In the genomic region with DNA sequence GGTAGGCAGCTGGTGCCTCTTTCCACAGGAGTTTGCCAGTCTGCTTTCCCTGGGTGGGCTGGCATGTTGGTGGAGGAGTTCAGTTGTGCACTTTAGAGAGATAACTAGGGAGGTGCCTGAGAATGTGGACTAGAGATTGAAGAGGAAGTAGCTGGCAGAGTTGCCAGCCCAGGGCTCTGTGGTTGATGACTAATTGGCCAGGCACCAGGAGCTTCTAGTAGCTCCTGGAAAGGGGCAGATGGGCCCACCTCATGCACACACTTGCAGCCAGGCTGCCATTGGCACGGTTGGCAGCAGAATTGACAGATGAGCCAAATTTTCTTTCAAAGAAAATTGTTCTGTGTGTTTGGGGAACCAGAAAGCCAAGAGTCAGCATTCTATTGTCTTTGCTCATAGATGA, we compare ENCODE assay signal across 9 mouse cellular contexts.
DNase-seq lines count a peak whose midpoint lies in the region; ATAC-seq and TF ChIP-seq lines count a peak whose summit lies in the region.
"Had no signal": no experiment of that assay in that cellular context is flagged by ENCODE, and none has a peak within 500 bp of the region (broad histone marks: within the 10 kb centered on the region; RNA-seq: fewer than 3 reads in every experiment).

No protein-coding gene starts in this region.

- H3K4me2 ChIP-seq in hindbrain, embryonic 14.5 days (replicated peaks), result no peak overlapping the region
- H3K4me2 ChIP-seq in hindbrain, embryonic 13.5 days, result no peak overlapping the region
- H3K4me2 ChIP-seq in liver, embryonic 15.5 days, result no peak overlapping the region
- H3K4me2 ChIP-seq in kidney, embryonic 14.5 days (replicated peaks; ENCODE audit: low read depth, low read length), result no peak overlapping the region
- H3K4me2 ChIP-seq: heart, embryonic 13.5 days had no signal

- peak; percentile 64; the same call in 1 of the 2 replicates for ATAC-seq in hindbrain, embryonic 14.5 days (ENCODE audit: low FRiP score)
- ATAC-seq in hindbrain, embryonic 13.5 days (ENCODE audit: low FRiP score), result no peak
- peak; percentile 51 for ATAC-seq in CD4-positive, CD25-positive, alpha-beta regulatory T cell, adult 4 months
- peak; percentile 52 for ATAC-seq in liver, embryonic 15.5 days (ENCODE audit: insufficient read depth)
- no peak for ATAC-seq in kidney, embryonic 14.5 days (ENCODE audit: low FRiP score, low TSS enrichment)

- no peak overlapping the region for H3K4me3 ChIP-seq in hindbrain, embryonic 14.5 days (replicated peaks; ENCODE audit: low read length)
- no peak overlapping the region for H3K4me3 ChIP-seq in hindbrain, embryonic 13.5 days
- no peak overlapping the region for H3K4me3 ChIP-seq in cerebellum, adult 2 months (replicated peaks; ENCODE audit: insufficient read depth, low read depth, low read length)
- H3K4me3 ChIP-seq in liver, embryonic 15.5 days (replicated peaks), result no peak overlapping the region
- H3K4me3 ChIP-seq in kidney, embryonic 14.5 days (ENCODE audit: low read length), result no peak overlapping the region
- H3K4me3 ChIP-seq: heart, embryonic 13.5 days had no signal

- TF ChIP-seq CTCF in cerebellum, adult 2 months (IDR thresholded peaks at IDR 0.05; ENCODE audit: borderline replicate concordance, insufficient read depth, low read depth, low read length), result no peak

- no peak overlapping the region for H3K9ac ChIP-seq in hindbrain, embryonic 14.5 days
- no peak overlapping the region for H3K9ac ChIP-seq in hindbrain, embryonic 13.5 days
- H3K9ac ChIP-seq in liver, embryonic 15.5 days, result no peak overlapping the region
- no peak overlapping the region for H3K9ac ChIP-seq in kidney, embryonic 14.5 days (ENCODE audit: low read depth, low read length)
- H3K9ac ChIP-seq: heart, embryonic 13.5 days had no signal

- no peaks in the 10 kb centered on the region for H3K36me3 ChIP-seq in hindbrain, embryonic 14.5 days (replicated peaks; ENCODE audit: control insufficient read depth, insufficient read depth)
- H3K36me3 ChIP-seq in hindbrain, embryonic 13.5 days, result no peaks in the 10 kb centered on the region
- no peaks in the 10 kb centered on the region for H3K36me3 ChIP-seq in liver, embryonic 15.5 days (replicated peaks)
- H3K36me3 ChIP-seq in kidney, embryonic 14.5 days (ENCODE audit: control insufficient read depth, insufficient read depth, low read length), result no peaks in the 10 kb centered on the region
- H3K36me3 ChIP-seq: heart, embryonic 13.5 days had no signal

- H3K4me1 ChIP-seq in hindbrain, embryonic 14.5 days (replicated peaks; ENCODE audit: control insufficient read depth, insufficient read depth, low read length), result no peaks in the 10 kb centered on the region
- H3K4me1 ChIP-seq in hindbrain, embryonic 13.5 days (replicated peaks), result no peaks in the 10 kb centered on the region
- H3K4me1 ChIP-seq in cerebellum, adult 2 months (ENCODE audit: control insufficient read depth, insufficient read depth, low read length), result no peaks in the 10 kb centered on the region
- 0 out of 2 replicates have a peak, but pooled peaks cover 6% of the 10 kb centered on the region for H3K4me1 ChIP-seq in liver, embryonic 15.5 days (replicated peaks)
- no peaks in the 10 kb centered on the region for H3K4me1 ChIP-seq in kidney, embryonic 14.5 days (ENCODE audit: control insufficient read depth, insufficient read depth, low read length)
- H3K4me1 ChIP-seq: heart, embryonic 13.5 days had no signal

- peaks cover 4% of the 10 kb centered on the region for H3K27me3 ChIP-seq in hindbrain, embryonic 14.5 days (ENCODE audit: control insufficient read depth, insufficient read depth, low read length)
- peaks cover 13% of the 10 kb centered on the region; the same call in 1 of the 2 replicates for H3K27me3 ChIP-seq in hindbrain, embryonic 13.5 days
- no peaks in the 10 kb centered on the region for H3K27me3 ChIP-seq in cerebellum, adult 2 months (ENCODE audit: control insufficient read depth, insufficient read depth, low read length)
- H3K27me3 ChIP-seq in liver, embryonic 15.5 days, result no peaks in the 10 kb centered on the region; the same call in 1 of the 2 replicates
- H3K27me3 ChIP-seq in kidney, embryonic 14.5 days (ENCODE audit: control insufficient read depth, insufficient read depth, low read length), result peaks cover 2% of the 10 kb centered on the region; the same call in 1 of the 2 replicates
- H3K27me3 ChIP-seq: heart, embryonic 13.5 days had no signal

- no peak for TF ChIP-seq POLR2A in cerebellum, adult 2 months (IDR thresholded peaks at IDR 0.05; ENCODE audit: borderline replicate concordance, insufficient read depth, low read length)

- no peak for DNase-seq in hindbrain, embryonic 14.5 days (ENCODE audit: low spot score)
- peak; percentile 58 to 85 for DNase-seq in cerebellum, adult 2 months
- DNase-seq in kidney, postnatal 4 days, result no peak
- no peak for DNase-seq in adrenal gland, postnatal 10 days

- no peaks in the 10 kb centered on the region for H3K9me3 ChIP-seq in hindbrain, embryonic 14.5 days (ENCODE audit: control insufficient read depth, low read length)
- H3K9me3 ChIP-seq in hindbrain, embryonic 13.5 days, result no peaks in the 10 kb centered on the region
- no peaks in the 10 kb centered on the region for H3K9me3 ChIP-seq in liver, embryonic 15.5 days (replicated peaks)
- no peaks in the 10 kb centered on the region for H3K9me3 ChIP-seq in kidney, embryonic 14.5 days (ENCODE audit: control insufficient read depth, low read length)
- H3K9me3 ChIP-seq: heart, embryonic 13.5 days had no signal

- no peak overlapping the region for H3K27ac ChIP-seq in hindbrain, embryonic 14.5 days
- no peak overlapping the region for H3K27ac ChIP-seq in hindbrain, embryonic 13.5 days
- no peak overlapping the region for H3K27ac ChIP-seq in cerebellum, adult 2 months (ENCODE audit: insufficient read depth, low read length)
- no peak overlapping the region for H3K27ac ChIP-seq in liver, embryonic 15.5 days (replicated peaks)
- no peak overlapping the region for H3K27ac ChIP-seq in kidney, embryonic 14.5 days (ENCODE audit: low read depth, low read length)
- H3K27ac ChIP-seq: heart, embryonic 13.5 days had no signal

- 55% methylated on average over 1 of the region's 1 CpGs for WGBS in hindbrain, embryonic 14.5 days
- WGBS in hindbrain, embryonic 13.5 days, result 43% methylated on average over 1 of the region's 1 CpGs
- 21% methylated on average over 1 of the region's 1 CpGs for whole genome bisulfite sequencing in cerebellum, adult 2 months
- WGBS in liver, embryonic 15.5 days (ENCODE audit: insufficient replicate concordance), result 30% methylated on average over 1 of the region's 1 CpGs
- WGBS in kidney, embryonic 14.5 days, result 80% methylated on average over 1 of the region's 1 CpGs

Comparison
In these comparisons a context has a peak if more than half of its experiments do, and no peak if none do; other contexts are left out.
1. ATAC-seq: peak in hindbrain, embryonic 14.5 days (single experiment), CD4-positive, CD25-positive, alpha-beta regulatory T cell, adult 4 months (single experiment) and liver, embryonic 15.5 days (single experiment); none in hindbrain, embryonic 13.5 days (single experiment) and kidney, embryonic 14.5 days (single experiment).
2. DNase-seq: peak in cerebellum, adult 2 months (2 of 2); none in hindbrain, embryonic 14.5 days (single experiment), kidney, postnatal 4 days (0 of 2) and adrenal gland, postnatal 10 days (single experiment).